Mouse (Mus musculus) erythroblast, embryonic 14.5 days (primary cell): ENCODE data around the gene Dhx16.

Experiments used
- GATA1 ChIP-seq: IDR thresholded peaks from 2 replicates; pipeline ENCODE4 v1.6.1; 2012; ENCODE audit warnings: low read length, inconsistent platforms, mixed read lengths
- TAL1 ChIP-seq: IDR thresholded peaks from 3 replicates; pipeline ENCODE4 v1.6.1; 2012; ENCODE audit warnings: low read length, inconsistent platforms, mixed read lengths

- no peak for TF ChIP-seq GATA1
- no peak for TF ChIP-seq TAL1
These were observed at the start of gene Dhx16 for GRCm38 (mm10) chr17:35879245-35880057.
